Mouse (Mus musculus): ENCODE measurements at regions not wholly inside any gene's neighbourhood (a gene's known extent, or its start where the extent isn't known, plus 50 kb on each side); places are given as distances from the start of the nearest gene placed in this dataset.
"Not testable (repeated sequence)": the region's sequence is repeated elsewhere in the genome, so short reads cannot be mapped to it uniquely, and the experiment has no call there.

DNA sequence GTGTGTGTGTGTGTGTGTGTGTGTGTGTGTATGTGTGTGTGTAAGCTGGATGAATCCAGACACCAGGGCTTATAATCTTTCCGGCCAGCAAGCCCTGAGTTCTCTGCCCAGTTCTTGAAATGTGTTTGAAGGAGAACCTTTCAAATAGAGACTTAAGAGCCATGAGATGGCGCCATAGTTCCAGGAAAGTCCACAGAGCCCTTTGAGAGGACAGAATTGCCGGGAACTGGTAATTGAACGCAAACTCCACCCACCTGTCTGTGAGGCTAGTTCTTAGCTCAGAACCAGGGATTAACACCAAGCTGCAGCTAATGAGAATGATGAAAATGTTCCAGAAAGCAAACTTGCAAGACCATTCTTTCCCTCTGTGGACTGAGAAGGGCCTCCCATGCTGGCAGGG, 72.2 kb downstream of the Trim42 start:
- in situ Hi-C loops (cut with MboI; ENCODE audit: low pct_unique_long_range_greater_than_20kb in 1 of 2, low sequenced_read_pairs in 2 of 2, unreplicated experiment in 1 of 2): no loop called here

DNA sequence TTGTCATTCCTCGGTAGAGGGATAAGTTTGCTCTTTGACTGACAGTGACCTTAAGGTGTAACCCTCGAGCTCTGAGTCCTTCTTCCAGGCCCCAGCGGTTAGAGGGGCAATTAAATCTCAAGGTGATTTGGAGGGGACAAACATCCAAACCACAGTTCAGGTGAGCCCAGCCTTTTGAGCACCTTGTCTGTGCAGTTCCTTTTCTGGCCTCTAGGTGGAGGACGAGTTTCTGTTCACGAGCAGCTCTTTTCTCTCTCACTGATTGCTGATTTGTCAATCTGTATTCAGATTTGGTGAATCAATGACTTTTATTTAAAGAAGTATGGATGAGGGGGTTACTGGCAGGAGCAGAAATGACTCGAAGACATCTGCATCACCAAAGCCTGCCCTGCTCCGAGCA, 74.0 kb downstream of the Trim42 start:
- in situ Hi-C loops (cut with MboI; ENCODE audit: low pct_unique_long_range_greater_than_20kb in 1 of 2, low sequenced_read_pairs in 2 of 2, unreplicated experiment in 1 of 2): no loop called here

- in situ Hi-C loops (cut with MboI; ENCODE audit: low pct_unique_long_range_greater_than_20kb in 1 of 2, low sequenced_read_pairs in 2 of 2, unreplicated experiment in 1 of 2): no loop called here
Observed at GRCm38 (mm10) chr9:97291870-97292269, 77.9 kb downstream of the Trim42 start.

DNA sequence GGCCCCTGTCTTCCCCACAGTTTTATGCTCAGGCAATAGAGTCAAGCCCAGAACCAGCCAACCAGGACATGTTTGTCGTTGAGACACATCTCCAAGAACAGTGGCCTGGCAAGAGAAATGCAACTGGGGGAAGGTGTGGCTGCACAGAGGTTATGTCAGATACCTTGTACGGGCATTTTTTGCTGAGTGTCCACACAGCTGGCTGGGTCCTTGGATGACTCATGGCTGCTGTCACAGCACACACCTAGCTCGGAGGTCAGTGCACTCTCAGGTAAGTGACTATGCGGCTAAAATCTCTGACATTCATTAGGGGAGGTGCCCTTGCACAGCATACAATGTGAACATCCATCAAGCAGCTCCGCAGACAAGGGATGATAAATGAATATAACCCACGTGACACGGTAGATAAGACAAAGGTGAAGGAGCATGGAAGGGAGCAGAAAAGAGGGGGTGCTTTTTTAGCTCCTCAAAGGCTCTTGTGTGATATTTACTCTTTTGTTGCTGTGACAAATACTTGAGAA, 85.4 kb downstream of the Trim42 start:
- in situ Hi-C loops (cut with MboI; ENCODE audit: low pct_unique_long_range_greater_than_20kb in 1 of 2, low sequenced_read_pairs in 2 of 2, unreplicated experiment in 1 of 2): no loop called here

GRCm38 (mm10) chr9:97282090-97282489, 87.7 kb downstream of the Trim42 start:
- in situ Hi-C loops (cut with MboI; ENCODE audit: low pct_unique_long_range_greater_than_20kb in 1 of 2, low sequenced_read_pairs in 2 of 2, unreplicated experiment in 1 of 2): no loop called here

- in situ Hi-C loops (cut with MboI; ENCODE audit: low pct_unique_long_range_greater_than_20kb in 1 of 2, low sequenced_read_pairs in 2 of 2, unreplicated experiment in 1 of 2): not testable (repeated sequence)
Observed at GRCm38 (mm10) chr9:97275449-97275848, 94.3 kb downstream of the Trim42 start.

DNA sequence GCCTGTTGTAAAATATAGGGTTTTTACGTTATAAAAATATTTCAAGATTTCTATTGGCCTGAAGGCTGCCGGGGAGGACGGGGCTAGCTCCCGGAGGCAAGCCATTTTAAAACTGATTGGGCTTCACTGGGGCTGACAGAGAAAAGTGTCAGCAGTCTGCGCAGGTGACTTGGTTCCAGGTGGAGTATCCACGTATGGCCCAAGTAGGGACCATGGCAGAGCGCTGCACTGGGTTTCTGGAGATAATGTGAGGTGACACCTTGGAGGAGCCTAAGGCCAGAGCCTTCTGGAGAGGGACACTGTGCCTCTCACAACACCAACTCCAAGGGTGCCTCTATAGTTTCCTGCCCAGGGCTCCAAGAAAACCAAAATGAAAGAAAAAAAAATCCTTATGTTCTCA, 95.9 kb downstream of the Trim42 start:
- in situ Hi-C loops (cut with MboI; ENCODE audit: low pct_unique_long_range_greater_than_20kb in 1 of 2, low sequenced_read_pairs in 2 of 2, unreplicated experiment in 1 of 2): no loop called here

DNA sequence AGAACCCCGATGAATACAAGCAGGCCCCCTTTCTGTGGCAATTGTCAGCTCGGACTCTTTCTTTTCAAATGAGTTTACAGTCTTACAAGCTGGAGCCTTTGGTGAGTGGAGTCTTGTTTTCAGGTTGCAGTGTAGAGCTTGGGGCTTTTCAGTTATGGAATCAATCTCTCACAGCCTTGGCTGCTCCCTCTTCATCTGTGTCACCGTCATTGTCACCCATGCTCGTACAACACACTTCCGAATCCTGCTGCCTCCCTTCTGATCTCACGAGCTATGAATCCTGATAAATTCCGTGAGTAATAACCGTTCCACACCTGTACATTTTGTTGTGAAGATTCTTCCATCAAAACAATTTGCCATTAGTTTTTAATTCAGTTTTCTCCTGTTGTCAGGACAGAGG, 97.7 kb downstream of the Trim42 start:
- in situ Hi-C loops (cut with MboI; ENCODE audit: low pct_unique_long_range_greater_than_20kb in 1 of 2, low sequenced_read_pairs in 2 of 2, unreplicated experiment in 1 of 2): no loop called here

DNA sequence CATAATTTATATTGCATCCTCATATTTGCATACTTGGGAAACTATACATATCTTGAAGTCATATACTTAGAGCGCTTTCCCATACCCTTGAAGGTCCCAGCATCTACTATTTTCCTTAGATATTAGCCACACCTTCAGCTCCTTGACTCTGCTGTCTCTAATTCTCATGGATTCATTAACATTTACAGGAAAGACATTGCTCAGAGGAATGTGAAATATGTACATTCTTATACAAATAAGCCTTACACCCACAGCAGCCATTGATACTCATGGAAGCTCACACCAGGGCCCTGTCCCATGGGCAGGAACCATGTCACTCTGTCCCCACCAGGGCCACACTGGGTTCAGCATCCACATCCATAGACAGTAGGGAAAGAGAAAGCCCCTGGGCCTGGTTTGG, 122.1 kb downstream of the Trim42 start:
- in situ Hi-C loops (cut with MboI; ENCODE audit: low pct_unique_long_range_greater_than_20kb in 1 of 2, low sequenced_read_pairs in 2 of 2, unreplicated experiment in 1 of 2): no loop called here

DNA sequence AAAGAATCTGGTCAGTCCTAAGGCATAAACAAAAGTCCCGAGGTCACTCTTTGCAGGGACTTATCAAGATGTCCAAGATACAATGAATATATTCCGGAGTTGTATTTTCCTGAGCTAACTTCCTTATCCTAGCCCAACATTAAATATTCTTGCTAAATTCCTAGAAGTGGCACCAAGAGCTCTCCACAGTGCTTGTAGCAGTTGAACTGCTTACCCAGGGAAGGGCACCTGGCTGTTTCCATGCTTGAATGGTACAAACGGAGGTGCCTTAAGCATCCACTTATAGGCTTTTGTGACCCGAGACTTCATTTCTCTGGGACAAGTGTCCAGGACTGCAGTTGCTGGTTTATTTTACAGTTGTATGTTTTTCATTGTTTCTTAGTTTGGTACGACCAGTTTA, 115.1 kb upstream of the Slc25a36 start:
- in situ Hi-C loops (cut with MboI; ENCODE audit: low pct_unique_long_range_greater_than_20kb in 1 of 2, low sequenced_read_pairs in 2 of 2, unreplicated experiment in 1 of 2): no loop called here

DNA sequence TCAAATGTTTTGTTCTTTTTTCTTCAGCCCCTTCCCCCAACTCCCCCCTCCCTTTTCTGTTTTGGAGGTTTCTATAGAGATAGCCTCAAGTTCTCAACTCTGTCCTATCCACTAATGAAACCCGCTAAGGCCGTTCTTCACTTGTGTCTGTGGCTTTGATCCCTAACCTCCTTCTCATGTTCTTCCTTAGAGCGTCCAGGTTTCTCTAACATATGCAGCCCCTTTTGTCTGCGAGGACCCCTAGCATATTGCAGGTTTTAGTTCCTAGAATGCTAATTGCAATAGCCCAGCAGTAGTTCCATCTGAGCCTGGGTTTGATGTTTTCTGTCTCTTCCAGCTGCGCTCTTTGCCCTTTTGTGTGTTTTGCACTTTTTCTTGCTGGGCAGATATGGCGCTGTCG, 113.6 kb upstream of the Slc25a36 start:
- in situ Hi-C loops (cut with MboI; ENCODE audit: low pct_unique_long_range_greater_than_20kb in 1 of 2, low sequenced_read_pairs in 2 of 2, unreplicated experiment in 1 of 2): no loop called here

GRCm38 (mm10) chr9:97214806-97215205, 103.8 kb upstream of the Slc25a36 start:
- in situ Hi-C loops (cut with MboI; ENCODE audit: low pct_unique_long_range_greater_than_20kb in 1 of 2, low sequenced_read_pairs in 2 of 2, unreplicated experiment in 1 of 2): no loop called here

GRCm38 (mm10) chr9:97190321-97190860, 79.4 kb upstream of the Slc25a36 start:
- in situ Hi-C loops (cut with MboI; ENCODE audit: low pct_unique_long_range_greater_than_20kb in 1 of 2, low sequenced_read_pairs in 2 of 2, unreplicated experiment in 1 of 2): no loop called here

- in situ Hi-C loops (cut with MboI; ENCODE audit: low pct_unique_long_range_greater_than_20kb in 1 of 2, low sequenced_read_pairs in 2 of 2, unreplicated experiment in 1 of 2): no loop called here
Observed at GRCm38 (mm10) chr9:97189646-97190045, 78.7 kb upstream of the Slc25a36 start.

GRCm38 (mm10) chr9:97188616-97189330, 77.8 kb upstream of the Slc25a36 start:
- in situ Hi-C loops (cut with MboI; ENCODE audit: low pct_unique_long_range_greater_than_20kb in 1 of 2, low sequenced_read_pairs in 2 of 2, unreplicated experiment in 1 of 2): no loop called here

GRCm38 (mm10) chr9:97173230-97173951, 62.4 kb upstream of the Slc25a36 start:
- in situ Hi-C loops (cut with MboI; ENCODE audit: low pct_unique_long_range_greater_than_20kb in 1 of 2, low sequenced_read_pairs in 2 of 2, unreplicated experiment in 1 of 2): loop anchor here in 1 of 2 experiments (25.0 kb wide), 1 partner anchor 236 kb away; no protein-coding TSS in a partner anchor

DNA sequence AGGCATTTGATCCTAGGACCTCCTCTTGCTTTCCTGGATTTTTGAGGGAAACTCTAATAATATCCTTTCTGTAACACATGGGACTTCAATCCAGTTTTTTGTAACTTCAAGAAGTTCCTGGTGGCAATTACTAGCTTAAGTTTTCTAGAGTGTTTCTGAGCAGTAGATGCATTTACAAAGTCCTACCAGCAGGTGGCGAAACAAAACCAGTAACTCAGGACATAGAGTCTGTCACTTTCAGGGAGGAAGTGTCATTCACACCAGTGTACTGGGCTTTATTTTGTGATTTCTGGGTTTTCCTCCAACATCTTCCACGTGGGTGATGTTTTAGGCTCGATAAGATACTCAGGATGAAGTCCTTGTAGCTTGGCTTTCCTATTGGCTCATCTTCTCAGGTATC, 61.1 kb upstream of the Slc25a36 start:
- in situ Hi-C loops (cut with MboI; ENCODE audit: low pct_unique_long_range_greater_than_20kb in 1 of 2, low sequenced_read_pairs in 2 of 2, unreplicated experiment in 1 of 2): loop anchor here in 1 of 2 experiments (25.0 kb wide), 1 partner anchor 235 kb away; no protein-coding TSS in a partner anchor

GRCm38 (mm10) chr9:97171484-97171883, 60.5 kb upstream of the Slc25a36 start:
- in situ Hi-C loops (cut with MboI; ENCODE audit: low pct_unique_long_range_greater_than_20kb in 1 of 2, low sequenced_read_pairs in 2 of 2, unreplicated experiment in 1 of 2): loop anchor here in 1 of 2 experiments (25.0 kb wide), 1 partner anchor 234 kb away; no protein-coding TSS in a partner anchor

- in situ Hi-C loops (cut with MboI; ENCODE audit: low pct_unique_long_range_greater_than_20kb in 1 of 2, low sequenced_read_pairs in 2 of 2, unreplicated experiment in 1 of 2): loop anchor here in 1 of 2 experiments (25.0 kb wide), 1 partner anchor 234 kb away; no protein-coding TSS in a partner anchor
Observed at GRCm38 (mm10) chr9:97170836-97171235, 59.9 kb upstream of the Slc25a36 start.

All from mouse embryonic stem cell (cell line).